ENCODE assay signal across 8 mouse cellular contexts in genomic region chr16:42444863-42445423, GRCm38 (mm10).
DNase-seq lines count a peak whose midpoint lies in the region; ATAC-seq and TF ChIP-seq lines count a peak whose summit lies in the region.

No protein-coding gene starts in this region.

- no peaks in the 10 kb centered on the region for H3K36me3 ChIP-seq in lung, embryonic 16.5 days (ENCODE audit: control insufficient read depth, insufficient read depth, low read length)
- H3K36me3 ChIP-seq in embryonic facial prominence, embryonic 13.5 days = no peaks in the 10 kb centered on the region
- no peaks in the 10 kb centered on the region for H3K36me3 ChIP-seq in hindbrain, embryonic 15.5 days
- no peaks in the 10 kb centered on the region for H3K36me3 ChIP-seq in limb, embryonic 14.5 days (ENCODE audit: control insufficient read depth, insufficient read depth, low read length)

- H3K4me1 ChIP-seq in lung, embryonic 16.5 days (replicated peaks; ENCODE audit: control insufficient read depth, insufficient read depth, low read length) = no peaks in the 10 kb centered on the region
- peaks cover 11% of the 10 kb centered on the region for H3K4me1 ChIP-seq in embryonic facial prominence, embryonic 13.5 days
- H3K4me1 ChIP-seq in hindbrain, embryonic 15.5 days (replicated peaks) = peaks cover 15% of the 10 kb centered on the region
- peaks cover 11% of the 10 kb centered on the region; the same call in 1 of the 2 replicates for H3K4me1 ChIP-seq in limb, embryonic 14.5 days (ENCODE audit: control insufficient read depth, insufficient read depth, low read length)

- no peak for TF ChIP-seq POLR2A in limb, embryonic 14.5 days (IDR thresholded peaks at IDR 0.05; ENCODE audit: borderline replicate concordance, extremely low read depth, insufficient read depth, insufficient read length)

- H3K4me2 ChIP-seq in lung, embryonic 16.5 days (ENCODE audit: low read depth, low read length) = peak overlapping the region; percentile 21; the same call in 1 of the 2 replicates
- peak overlapping the region; percentile 52 for H3K4me2 ChIP-seq in embryonic facial prominence, embryonic 13.5 days
- H3K4me2 ChIP-seq in hindbrain, embryonic 15.5 days = peak overlapping the region; percentile 57
- H3K4me2 ChIP-seq in limb, embryonic 14.5 days (replicated peaks; ENCODE audit: low read depth, low read length, severe bottlenecking) = peak overlapping the region; percentile 19; the same call in 1 of the 2 replicates

- H3K9ac ChIP-seq in lung, embryonic 16.5 days (ENCODE audit: low read length) = no peak overlapping the region
- H3K9ac ChIP-seq in embryonic facial prominence, embryonic 13.5 days = no peak overlapping the region
- H3K9ac ChIP-seq in hindbrain, embryonic 15.5 days = peak overlapping the region; percentile 43
- H3K9ac ChIP-seq in limb, embryonic 14.5 days (ENCODE audit: low read depth, low read length, severe bottlenecking) = no peak overlapping the region

- H3K4me3 ChIP-seq in lung, embryonic 16.5 days (ENCODE audit: low read length) = no peak overlapping the region
- peak overlapping the region; percentile 23; the same call in 1 of the 2 replicates for H3K4me3 ChIP-seq in embryonic facial prominence, embryonic 13.5 days
- peak overlapping the region; percentile 29 for H3K4me3 ChIP-seq in hindbrain, embryonic 15.5 days
- H3K4me3 ChIP-seq in limb, embryonic 14.5 days (replicated peaks; ENCODE audit: low read length) = no peak overlapping the region

- no peak for DNase-seq in lung, postnatal 36 days
- no peak for DNase-seq in limb, embryonic 14.5 days (ENCODE audit: low spot score)
- no peak for DNase-seq in urinary bladder, postnatal 10 days (ENCODE audit: low spot score)
- no peak for DNase-seq in T-cell, adult 2 months (ENCODE audit: low spot score)

- H3K9me3 ChIP-seq in lung, embryonic 16.5 days (ENCODE audit: control insufficient read depth, low read length) = no peaks in the 10 kb centered on the region
- H3K9me3 ChIP-seq in embryonic facial prominence, embryonic 13.5 days = no peaks in the 10 kb centered on the region; the same call in 1 of the 2 replicates
- H3K9me3 ChIP-seq in hindbrain, embryonic 15.5 days = no peaks in the 10 kb centered on the region
- H3K9me3 ChIP-seq in limb, embryonic 14.5 days (ENCODE audit: control insufficient read depth, low read length) = 0 out of 2 replicates have a peak, but pooled peaks cover 3% of the 10 kb centered on the region

- no peak overlapping the region for H3K27ac ChIP-seq in lung, embryonic 16.5 days (ENCODE audit: low read length)
- no peak overlapping the region; the same call in 1 of the 2 replicates for H3K27ac ChIP-seq in embryonic facial prominence, embryonic 13.5 days
- H3K27ac ChIP-seq in hindbrain, embryonic 15.5 days (replicated peaks) = peak overlapping the region; percentile 93
- H3K27ac ChIP-seq in limb, embryonic 14.5 days (replicated peaks; ENCODE audit: low read depth, low read length) = no peak overlapping the region

- no peaks in the 10 kb centered on the region for H3K27me3 ChIP-seq in lung, embryonic 16.5 days (ENCODE audit: control insufficient read depth, insufficient read depth, low read depth, low read length)
- H3K27me3 ChIP-seq in embryonic facial prominence, embryonic 13.5 days = no peaks in the 10 kb centered on the region
- no peaks in the 10 kb centered on the region for H3K27me3 ChIP-seq in hindbrain, embryonic 15.5 days
- no peaks in the 10 kb centered on the region for H3K27me3 ChIP-seq in limb, embryonic 14.5 days (ENCODE audit: control insufficient read depth, insufficient read depth, low read length)

- ATAC-seq in lung, embryonic 16.5 days (ENCODE audit: low read depth) = no peak
- ATAC-seq in embryonic facial prominence, embryonic 13.5 days (ENCODE audit: insufficient number of reproducible peaks, insufficient read depth, low FRiP score, low TSS enrichment, low read depth) = peak; percentile 20; the same call in 1 of the 2 replicates
- ATAC-seq in hindbrain, embryonic 15.5 days (ENCODE audit: low FRiP score, low read depth) = peak; percentile 89
- ATAC-seq in limb, embryonic 14.5 days (ENCODE audit: low FRiP score, low read depth) = peak; percentile 41; the same call in 1 of the 2 replicates
- no peak for ATAC-seq in megakaryocyte, adult 5-6 weeks (ENCODE audit: poor library complexity, severe bottlenecking)

- 26% methylated on average over 6 of the region's 6 CpGs for WGBS in lung, embryonic 16.5 days
- WGBS in embryonic facial prominence, embryonic 13.5 days = 18% methylated on average over 6 of the region's 6 CpGs
- WGBS in hindbrain, embryonic 15.5 days = 5% methylated on average over 6 of the region's 6 CpGs
- WGBS in limb, embryonic 14.5 days = 35% methylated on average over 6 of the region's 6 CpGs

Comparison
In these comparisons a context has a peak if more than half of its experiments do, and no peak if none do; other contexts are left out.
1. ATAC-seq: peak in embryonic facial prominence, embryonic 13.5 days (single experiment), hindbrain, embryonic 15.5 days (single experiment) and limb, embryonic 14.5 days (single experiment); none in lung, embryonic 16.5 days (single experiment) and megakaryocyte, adult 5-6 weeks (single experiment).
2. H3K4me3 ChIP-seq: peak in embryonic facial prominence, embryonic 13.5 days (single experiment) and hindbrain, embryonic 15.5 days (single experiment); none in lung, embryonic 16.5 days (single experiment) and limb, embryonic 14.5 days (single experiment).
3. Peak in every context shown above with its lines, with median percentiles within 50 percentile points of each other: H3K4me2 ChIP-seq.